1 mouse cellular context compared by ENCODE assay signal in the genomic region with DNA sequence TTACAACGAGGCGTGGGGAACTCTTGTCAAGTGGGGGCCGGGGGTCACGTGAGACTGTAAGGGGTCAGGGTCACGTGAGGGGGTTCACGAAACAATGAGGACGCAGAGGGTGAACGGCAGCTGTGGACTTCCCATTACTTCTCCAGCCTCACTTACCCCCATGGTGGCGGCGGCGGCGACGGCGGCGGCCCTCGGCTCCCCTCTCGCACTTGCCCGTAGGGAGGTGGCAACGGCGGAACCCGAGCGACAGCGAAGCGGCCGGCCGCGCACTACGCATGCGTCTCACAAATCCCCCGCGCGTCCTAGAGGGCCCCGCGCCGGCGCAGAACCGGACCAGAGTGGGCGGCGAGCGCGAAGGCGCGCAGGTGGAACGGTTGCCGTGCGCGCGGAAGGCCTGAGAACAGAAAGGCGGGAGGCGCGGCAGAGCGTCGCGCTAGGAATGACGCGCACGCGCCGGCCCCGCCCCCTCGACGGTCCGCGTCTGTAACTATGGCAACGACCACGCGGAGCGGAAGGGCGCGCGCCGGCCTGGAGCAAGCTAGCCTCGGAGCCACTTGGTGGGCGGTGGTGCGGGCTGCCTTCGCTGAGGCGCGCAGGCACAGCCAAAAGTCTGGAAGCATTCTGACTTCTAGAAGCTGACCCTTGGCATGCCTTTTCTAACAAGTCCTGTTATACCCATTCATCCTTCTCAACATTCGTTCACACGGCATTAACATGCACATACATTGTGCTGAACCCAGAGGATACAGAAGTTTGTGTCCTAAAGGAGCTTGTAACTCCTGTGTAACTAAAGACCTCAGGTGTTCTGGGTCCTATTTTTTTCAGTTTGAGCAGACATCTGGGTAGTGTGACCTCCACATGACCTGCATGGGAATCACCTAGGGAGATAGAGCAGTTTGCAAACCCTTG.
TF ChIP-seq lines count a peak whose summit lies in the region.

A gene (minus strand): TSS at position 402 of the 909 bp plus-strand sequence.

TF ChIP-seq in MEL, 35 proteins besides CTCF, POLR2A, EP300 and RAD21 (continued from another document):
- TF ChIP-seq MXI1 (IDR thresholded peaks at IDR 0.05; ENCODE audit: low read depth, low read length) (peak; percentile 100), POLR2AphosphoS5 (IDR thresholded peaks at IDR 0.05; ENCODE audit: borderline replicate concordance, low read depth, low read length) (no peak), MYB (IDR thresholded peaks at IDR 0.05; ENCODE audit: low read depth, low read length) (peak; percentile 21; the same call in 1 of the 2 replicates), UBTF (IDR thresholded peaks at IDR 0.05; ENCODE audit: borderline replicate concordance, insufficient read depth, low read depth, low read length) (no peak), TBP (IDR thresholded peaks at IDR 0.05; ENCODE audit: low read depth, low read length) (no peak), NRF1 (IDR thresholded peaks at IDR 0.05; ENCODE audit: insufficient read depth, low read depth, low read length, poor library complexity, severe bottlenecking) (peak; percentile 92), ELF1 (IDR thresholded peaks at IDR 0.05; ENCODE audit: low read depth, low read length) (peak; percentile 82), TCF12 (IDR thresholded peaks at IDR 0.05; ENCODE audit: low read depth, low read length) (no peak; the same call in 1 of the 2 replicates)
